Mouse (Mus musculus): ENCODE measurements around the gene Acox2.

Acox2 gene

GRCm38 (mm10) chr14:8246878-8247277, 12.3 kb downstream of the Acox2 start:
- DNase-seq = no peak

GRCm38 (mm10) chr14:8244211-8244611, 14.9 kb downstream of the Acox2 start:
- no peak for DNase-seq

GRCm38 (mm10) chr14:8243136-8243888, 15.8 kb downstream of the Acox2 start:
- DNase-seq = no peak

DNA sequence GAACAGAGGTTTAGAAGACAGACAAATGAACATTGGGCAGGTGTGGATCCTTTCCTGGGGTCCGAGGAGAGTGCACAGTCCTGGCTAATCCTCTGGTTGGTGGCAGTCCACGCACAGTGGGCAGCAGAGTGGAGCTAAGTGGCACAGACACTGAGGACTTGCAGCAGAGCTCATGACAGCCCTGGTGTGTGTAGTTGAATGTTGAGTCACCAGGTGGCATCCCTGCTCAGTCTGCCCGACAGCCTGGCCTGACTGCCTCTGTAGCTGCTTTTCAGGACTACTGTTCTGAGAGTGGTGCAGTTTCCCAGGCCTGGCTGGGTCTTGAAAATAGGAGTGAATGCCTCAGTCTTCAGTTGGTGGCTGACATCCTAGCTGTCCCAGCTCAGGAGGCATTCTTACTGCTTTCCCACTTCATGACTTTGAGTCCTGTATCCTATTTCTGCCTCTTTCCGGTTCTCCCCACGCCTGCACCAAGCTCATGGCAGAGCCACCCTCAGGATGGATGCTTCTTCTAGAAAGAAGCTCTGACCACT, 16.7 kb downstream of the Acox2 start:
- peak; percentile 43 to 51 for DNase-seq

GRCm38 (mm10) chr14:8241816-8242215, 17.3 kb downstream of the Acox2 start:
- no peak for DNase-seq

DNA sequence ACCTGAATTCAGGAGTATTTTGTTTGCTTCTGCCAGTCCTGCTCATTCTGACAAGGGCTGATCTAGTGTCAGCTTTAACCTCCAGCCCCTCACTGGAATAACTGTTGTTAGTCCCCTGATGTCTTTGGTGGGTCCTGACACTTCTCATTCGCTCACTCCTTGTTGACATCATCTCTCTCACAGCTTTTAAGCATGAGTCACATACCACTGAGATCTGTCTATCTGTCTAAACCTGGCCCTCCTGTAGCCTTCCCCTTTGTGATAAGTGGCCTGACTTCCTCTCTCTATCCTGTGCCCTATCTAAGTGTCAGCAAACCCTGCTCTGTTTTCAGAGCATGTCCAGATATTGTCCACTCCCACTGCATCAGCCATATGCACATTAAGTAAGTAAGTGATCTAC, 25.9 kb downstream of the Acox2 start:
- no peak for DNase-seq

DNA sequence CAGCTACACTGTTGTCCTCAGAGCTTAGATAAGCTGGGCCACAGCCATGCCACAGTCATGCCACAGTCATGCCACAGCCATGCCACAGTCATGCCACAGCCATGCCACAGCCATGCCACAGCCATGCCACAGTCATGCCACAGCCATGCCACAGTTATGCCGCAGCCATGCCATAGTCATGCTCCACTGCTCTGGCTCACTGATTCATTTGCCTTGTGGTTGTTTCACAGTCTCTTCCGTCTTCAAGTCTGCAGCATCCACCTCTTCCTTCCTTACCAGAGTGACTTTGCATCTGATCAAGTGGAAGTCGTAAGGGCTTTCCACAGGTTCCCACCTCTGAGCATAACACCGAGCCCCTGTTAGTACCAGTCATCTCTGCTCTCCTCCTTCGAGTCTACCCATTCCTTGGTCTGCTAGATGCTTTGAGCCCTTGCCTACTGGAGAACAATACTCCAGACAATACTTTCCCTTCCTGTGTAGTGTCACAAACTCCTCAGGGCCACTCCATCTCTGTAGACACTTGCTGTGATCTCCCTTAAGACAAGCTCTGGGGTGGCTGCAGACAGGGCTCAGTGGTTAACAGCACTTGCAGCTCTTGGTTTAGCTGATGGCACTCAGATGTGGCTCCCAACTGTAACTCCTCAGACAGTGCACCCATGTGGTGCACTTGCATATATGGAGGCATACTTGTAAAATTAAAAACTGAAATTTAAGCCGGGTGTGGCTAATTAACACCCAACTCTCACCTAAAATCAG, 26.8 kb downstream of the Acox2 start:
- no peak for DNase-seq

- DNase-seq = no peak
Observed at GRCm38 (mm10) chr14:8229367-8230019, 29.7 kb downstream of the Acox2 start.

- no peak for DNase-seq
Observed at GRCm38 (mm10) chr14:8224805-8225204, 34.3 kb downstream of the Acox2 start.

DNA sequence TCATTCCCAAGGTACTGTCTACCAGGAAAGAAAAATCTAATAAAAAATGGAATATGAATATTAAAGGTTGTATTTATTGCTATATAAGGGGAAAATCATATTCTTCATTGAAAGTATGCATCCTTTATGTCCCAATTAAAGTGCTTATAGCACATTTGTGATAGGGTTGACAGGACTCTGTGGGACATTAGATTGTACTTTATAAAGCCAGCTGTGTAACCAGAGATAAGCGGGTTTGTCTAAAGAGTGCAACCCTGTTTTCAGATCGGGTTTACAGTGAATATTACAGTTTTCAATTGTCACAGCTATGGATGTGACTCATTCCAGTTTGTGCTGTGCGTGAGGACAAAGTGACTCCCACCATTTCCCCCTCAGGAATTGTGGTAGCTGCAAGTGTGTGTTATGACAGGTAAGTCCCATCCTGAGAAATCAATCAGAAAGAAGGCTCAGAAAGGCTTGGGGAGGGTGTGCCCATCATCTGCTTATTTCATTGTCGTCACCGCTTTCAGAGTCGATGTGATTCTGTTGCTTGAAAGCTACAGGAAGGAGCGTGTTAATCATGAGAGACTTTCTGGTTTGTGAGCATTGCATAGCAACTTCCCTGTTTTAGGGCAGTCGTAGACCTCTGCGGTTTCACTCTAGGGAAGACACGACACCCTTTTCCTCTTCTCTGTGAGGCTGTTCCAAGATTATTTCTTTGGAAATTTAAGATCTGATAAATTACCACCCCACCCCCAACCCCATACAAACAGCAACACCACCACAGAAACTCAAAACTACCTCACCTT, 35.5 kb downstream of the Acox2 start:
- DNase-seq = no peak

DNA sequence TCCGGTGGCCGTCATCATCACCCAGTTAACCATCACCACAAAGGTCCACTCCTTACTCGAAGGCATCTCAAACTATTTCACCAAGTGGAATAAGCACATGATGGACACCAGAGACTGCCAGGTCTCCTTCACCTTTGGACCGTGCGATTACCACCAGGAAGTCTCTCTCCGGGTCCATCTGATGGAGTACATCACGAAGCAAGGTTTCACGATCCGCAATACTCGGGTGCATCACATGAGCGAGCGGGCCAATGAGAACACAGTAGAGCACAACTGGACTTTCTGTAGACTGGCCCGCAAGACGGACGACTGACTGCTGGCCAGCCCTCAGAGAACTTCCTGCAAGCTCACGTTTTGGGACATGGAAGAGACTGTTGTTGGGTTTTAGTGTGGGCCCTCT, 36.6 kb downstream of the Acox2 start:
- no peak for DNase-seq

DNA sequence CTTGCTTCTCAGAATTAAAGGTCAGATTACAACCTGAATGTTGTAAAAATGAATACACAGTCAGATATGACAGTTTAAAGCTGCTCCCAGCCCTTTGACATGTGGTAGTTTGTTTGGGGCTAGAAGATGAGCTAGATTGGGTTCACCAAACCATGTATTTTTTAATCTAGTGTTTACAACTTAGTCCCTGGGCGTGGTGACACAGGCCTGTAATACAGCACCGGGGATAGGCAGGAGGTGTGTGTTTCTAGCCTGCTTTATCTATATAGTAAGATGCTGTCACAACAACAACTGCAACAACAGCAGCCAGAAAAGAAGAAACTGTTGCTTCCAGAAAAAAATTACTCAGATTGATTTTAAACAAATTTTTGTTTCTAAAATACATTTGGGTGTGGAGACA, 38.2 kb downstream of the Acox2 start:
- no peak for DNase-seq

DNA sequence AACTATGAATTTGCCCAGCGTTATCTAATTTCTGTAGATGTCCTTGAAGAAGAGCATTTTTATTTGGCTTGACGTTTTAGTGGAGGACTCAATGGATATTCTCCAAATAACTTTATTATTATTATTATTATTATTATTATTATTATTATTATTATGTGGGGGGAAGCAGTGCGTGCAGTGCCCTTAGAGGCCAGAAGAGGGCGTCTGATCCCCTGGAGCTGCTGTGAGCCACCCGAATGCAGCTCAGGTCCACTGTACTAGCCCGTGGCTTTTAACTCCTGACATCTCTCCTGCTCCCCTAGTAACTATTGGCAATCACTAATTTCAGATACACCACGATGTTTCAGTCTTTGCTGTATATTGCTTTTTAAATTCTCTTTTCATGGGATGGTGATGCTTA, 38.8 kb downstream of the Acox2 start:
- peak; percentile 34 to 39 for DNase-seq

GRCm38 (mm10) chr14:8219876-8220275, 39.3 kb downstream of the Acox2 start:
- peak; percentile 13 to 18 for DNase-seq

GRCm38 (mm10) chr14:8218730-8219380, 40.3 kb downstream of the Acox2 start:
- DNase-seq = peak; percentile 39 to 68

GRCm38 (mm10) chr14:8218238-8218637, 40.9 kb downstream of the Acox2 start:
- peak in 1 of 2 experiments; percentile 11 for DNase-seq

GRCm38 (mm10) chr14:8216100-8216499, 43.1 kb downstream of the Acox2 start:
- no peak for DNase-seq

GRCm38 (mm10) chr14:8215208-8215778, 43.9 kb downstream of the Acox2 start:
- DNase-seq = peak in 1 of 2 experiments; percentile 31

- DNase-seq = peak; percentile 77 to 84
Observed at GRCm38 (mm10) chr14:8214299-8215207, 44.6 kb downstream of the Acox2 start.

- DNase-seq = peak; percentile 97 to 99
Observed at GRCm38 (mm10) chr14:8213803-8214224, 45.3 kb downstream of the Acox2 start, which contains the start of gene Kctd6. Kctd6 (plus strand) TSS chr14:8214140.
